Mouse (Mus musculus): ENCODE data around the gene Ldlrad3. TPM values are rescaled to one million over a fixed set of nuclear protein-coding genes. Genes with fewer than 3 reads are reported as not detected.

Ldlrad3 gene
- total RNA-seq, 2 experiments from 2014 or later, result 1.7 to 1.9 TPM

Other genes starting within 250 kb of the Ldlrad3 start
- 34.9 and 37.2 TPM in 2 replicates for gene Trim44, start 221.4 kb upstream of the Ldlrad3 start, total RNA-seq (2014; fragmentation: Nextera tagmentation)
- gene Trim44, start 221.4 kb upstream of the Ldlrad3 start, total RNA-seq (2017), result 34.0 and 45.1 TPM in 2 replicates

All from megakaryocyte-erythroid progenitor cell, adult 5-6 weeks (primary cell).